Mouse (Mus musculus) testis, adult 2 months (tissue): ENCODE measurements around the gene 1700019D03Rik. TPM values are rescaled to one million over a fixed set of nuclear protein-coding genes. Genes with fewer than 3 reads are reported as not detected.

ENCODE experiments used
- H3K27ac ChIP-seq: fragments of 200-500 bp; 2 replicates; pipeline ENCODE4 v1.5.1; 2012; ENCODE audit warnings: low read depth, low read length; ENCODE audit not compliant: control insufficient read depth, insufficient read depth
- H3K27me3 ChIP-seq: fragments of 200-500 bp; 2 replicates; pipeline ENCODE4 v1.6.1; 2012; ENCODE audit warnings: mild to moderate bottlenecking, low read length, moderate library complexity; ENCODE audit not compliant: control insufficient read depth, insufficient read depth
- H3K36me3 ChIP-seq: fragments of 200-500 bp; 2 replicates; pipeline ENCODE4 v1.6.1; 2012; ENCODE audit warnings: mild to moderate bottlenecking, low read length; ENCODE audit not compliant: control insufficient read depth, insufficient read depth
- H3K4me1 ChIP-seq: fragments of 200-500 bp; 2 replicates; pipeline ENCODE4 v1.6.1; 2012; ENCODE audit warnings: low read length; ENCODE audit not compliant: control insufficient read depth, insufficient read depth
- H3K4me3 ChIP-seq: fragments of 200-500 bp; 2 replicates; pipeline ENCODE4 v1.5.1; 2012; ENCODE audit warnings: low read depth, mild to moderate bottlenecking, low read length, moderate library complexity, mixed read lengths; ENCODE audit not compliant: control insufficient read depth
- CTCF ChIP-seq: fragments of 200-500 bp; IDR thresholded peaks from 2 replicates; pipeline ENCODE4 v1.5.1; 2012; ENCODE audit warnings: low read depth, mild to moderate bottlenecking, inconsistent platforms, low read length, moderate library complexity; ENCODE audit not compliant: control insufficient read depth, insufficient read depth, insufficient replicate concordance
- POLR2A ChIP-seq: fragments of 200-500 bp; IDR thresholded peaks from 2 replicates; pipeline ENCODE4 v1.6.1; 2012; ENCODE audit warnings: low read depth, mild to moderate bottlenecking, inconsistent platforms, low read length, moderate library complexity; ENCODE audit not compliant: control insufficient read depth
- polyA plus RNA-seq: library from polyadenylated mRNA; depleted of rRNA; stranded (reverse); fragments of >200 nt; gene quantifications from 2 replicates; pipeline ENCODE4 v1.2.3, GENCODE M21; 2012; rRNA removed

The 1700019D03Rik gene
- polyA plus RNA-seq: 584 and 646 TPM in 2 replicates

DNA sequence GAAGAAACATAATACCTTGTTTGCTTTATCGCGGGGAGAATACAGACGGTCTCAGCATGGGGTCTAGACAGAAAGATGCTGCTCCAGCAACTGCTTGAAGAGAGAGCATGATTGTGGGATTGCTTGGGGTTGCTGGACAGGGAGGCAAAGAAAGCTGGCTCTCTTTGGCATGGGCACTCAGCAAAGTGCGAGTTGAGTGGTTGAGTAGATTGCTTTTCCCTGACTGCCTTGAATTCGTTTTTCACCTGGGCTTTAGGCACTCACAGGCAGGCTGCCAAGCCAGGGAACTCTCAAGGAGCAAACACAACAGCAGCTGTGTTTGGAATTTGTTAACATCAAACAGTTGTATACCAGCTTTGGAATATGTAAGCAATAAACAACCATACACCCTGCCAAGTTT, at the start of gene 1700019D03Rik:
Gene 1700019D03Rik (minus strand): TSS at position 101 of the 400 bp plus-strand sequence.
- H3K27ac ChIP-seq: no peak within 1 kb of the TSS
- H3K4me3 ChIP-seq: no peak within 1 kb of the TSS
- no peaks in the 10 kb centered on the region for H3K4me1 ChIP-seq
- no peaks in the 10 kb centered on the region for H3K27me3 ChIP-seq
- TF ChIP-seq CTCF: no peak
- no peak for TF ChIP-seq POLR2A
- H3K36me3 ChIP-seq: no peaks in the 10 kb centered on the region

GRCm38 (mm10) chr1:53063921-53064320, 43.9 kb upstream of the 1700019D03Rik start:
- no peak overlapping the region for H3K4me3 ChIP-seq
- no peak overlapping the region for H3K27ac ChIP-seq
- no peaks in the 10 kb centered on the region for H3K27me3 ChIP-seq
- TF ChIP-seq CTCF (no peak), POLR2A (no peak)
- H3K4me1 ChIP-seq: peaks cover 5% of the 10 kb centered on the region
- no peaks in the 10 kb centered on the region for H3K36me3 ChIP-seq

DNA sequence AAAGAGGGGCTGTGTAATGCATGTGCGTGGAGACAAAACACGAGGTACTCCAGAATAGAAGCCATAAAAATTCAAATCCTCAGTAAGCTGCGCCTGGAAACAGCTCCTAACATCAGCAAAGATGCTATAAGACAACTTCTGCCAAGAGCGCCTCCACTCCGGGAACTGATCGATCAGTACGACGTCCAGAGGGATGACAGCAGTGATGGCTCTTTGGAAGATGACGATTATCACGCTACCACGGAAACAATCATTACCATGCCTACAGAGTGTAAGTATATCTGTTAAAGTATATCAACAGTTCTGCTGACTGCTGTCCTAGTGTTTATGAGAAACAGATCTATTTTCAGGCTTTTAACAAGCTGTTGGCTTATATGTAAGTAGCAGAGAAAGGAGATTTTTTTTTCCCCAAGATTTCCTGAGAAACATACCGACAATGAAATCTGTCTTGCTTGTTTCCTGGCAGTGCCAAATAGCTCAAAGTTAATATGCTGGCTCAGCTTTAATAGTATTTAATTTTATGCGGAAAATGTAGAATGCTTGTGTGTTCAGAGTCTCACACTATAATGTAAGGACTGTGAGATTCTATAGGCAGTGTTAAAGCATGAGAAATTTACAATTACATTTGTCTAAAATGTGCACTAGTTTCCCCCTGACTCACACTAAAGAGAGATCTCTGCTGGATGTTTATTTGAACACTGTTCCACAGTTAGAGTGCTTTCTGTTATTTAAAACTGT, 42.1 kb upstream of the 1700019D03Rik start:
- Histone ChIP-seq H3K27ac (no peak overlapping the region), H3K4me3 (no peak overlapping the region), H3K27me3 (no peaks in the 10 kb centered on the region), H3K4me1 (peaks cover 5% of the 10 kb centered on the region), H3K36me3 (no peaks in the 10 kb centered on the region)
- TF ChIP-seq CTCF (no peak), POLR2A (no peak)

- TF ChIP-seq CTCF (no peak), POLR2A (no peak)
- Histone ChIP-seq H3K27ac (no peak within 1 kb of the TSS), H3K36me3 (no peaks in the 10 kb centered on the region), H3K27me3 (no peaks in the 10 kb centered on the region), H3K4me3 (no peak within 1 kb of the TSS), H3K4me1 (peaks cover 5% of the 10 kb centered on the region)
Observed at GRCm38 (mm10) chr1:53061340-53061739, 41.4 kb upstream of the 1700019D03Rik start, which contains the start of gene Mstn. TSS of gene Mstn (plus strand) at chr1:53061640.

DNA sequence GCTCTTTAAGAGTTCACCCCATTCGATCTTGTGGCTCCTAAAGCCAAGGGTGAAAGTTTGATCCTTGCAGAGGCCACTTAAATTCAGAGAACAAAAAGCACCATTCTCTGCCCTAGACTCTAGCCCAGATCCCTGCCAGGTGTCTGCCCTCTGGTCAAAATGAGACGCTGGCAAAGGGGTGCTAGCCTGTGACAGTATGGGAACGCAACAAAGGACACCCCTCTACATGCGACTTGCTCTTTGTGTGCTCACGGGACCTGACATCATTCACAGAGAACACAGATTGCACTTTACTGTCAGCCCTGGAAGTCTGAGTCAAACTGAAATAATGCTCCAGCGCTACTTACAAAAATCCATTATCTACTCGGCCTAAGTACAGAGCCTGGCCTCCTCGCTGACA, 40.5 kb upstream of the 1700019D03Rik start:
- TF ChIP-seq CTCF (no peak), POLR2A (no peak)

DNA sequence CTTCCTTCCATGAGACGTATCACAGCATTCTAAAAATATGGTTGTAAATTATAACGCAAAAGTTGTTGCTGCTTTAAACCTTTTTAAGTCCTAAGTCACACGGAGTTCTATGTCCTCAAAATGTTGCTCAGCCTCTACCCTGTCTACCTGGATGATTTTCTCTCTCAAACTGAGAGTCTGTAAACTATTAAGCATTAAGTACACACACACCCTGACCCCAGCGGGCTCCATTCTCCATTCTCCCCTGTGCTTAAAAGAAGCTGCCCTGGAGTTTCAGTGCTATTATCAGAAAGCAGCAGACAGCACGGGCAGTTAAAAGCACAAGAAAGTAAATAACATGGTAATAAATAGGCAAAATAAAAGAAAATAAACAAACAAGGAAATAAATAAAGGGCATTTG, 39.1 kb upstream of the 1700019D03Rik start:
- TF ChIP-seq POLR2A: no peak
- no peak for TF ChIP-seq CTCF
- Histone ChIP-seq H3K36me3 (no peaks in the 10 kb centered on the region), H3K4me3 (no peak overlapping the region), H3K27ac (no peak overlapping the region), H3K4me1 (peaks cover 5% of the 10 kb centered on the region), H3K27me3 (no peaks in the 10 kb centered on the region)

More for the DNA sequence above, 40.5 kb upstream of the 1700019D03Rik start:
- no peaks in the 10 kb centered on the region for H3K27me3 ChIP-seq
- no peak overlapping the region for H3K4me3 ChIP-seq
- H3K27ac ChIP-seq: no peak overlapping the region
- H3K4me1 ChIP-seq: peaks cover 5% of the 10 kb centered on the region
- H3K36me3 ChIP-seq: no peaks in the 10 kb centered on the region

DNA sequence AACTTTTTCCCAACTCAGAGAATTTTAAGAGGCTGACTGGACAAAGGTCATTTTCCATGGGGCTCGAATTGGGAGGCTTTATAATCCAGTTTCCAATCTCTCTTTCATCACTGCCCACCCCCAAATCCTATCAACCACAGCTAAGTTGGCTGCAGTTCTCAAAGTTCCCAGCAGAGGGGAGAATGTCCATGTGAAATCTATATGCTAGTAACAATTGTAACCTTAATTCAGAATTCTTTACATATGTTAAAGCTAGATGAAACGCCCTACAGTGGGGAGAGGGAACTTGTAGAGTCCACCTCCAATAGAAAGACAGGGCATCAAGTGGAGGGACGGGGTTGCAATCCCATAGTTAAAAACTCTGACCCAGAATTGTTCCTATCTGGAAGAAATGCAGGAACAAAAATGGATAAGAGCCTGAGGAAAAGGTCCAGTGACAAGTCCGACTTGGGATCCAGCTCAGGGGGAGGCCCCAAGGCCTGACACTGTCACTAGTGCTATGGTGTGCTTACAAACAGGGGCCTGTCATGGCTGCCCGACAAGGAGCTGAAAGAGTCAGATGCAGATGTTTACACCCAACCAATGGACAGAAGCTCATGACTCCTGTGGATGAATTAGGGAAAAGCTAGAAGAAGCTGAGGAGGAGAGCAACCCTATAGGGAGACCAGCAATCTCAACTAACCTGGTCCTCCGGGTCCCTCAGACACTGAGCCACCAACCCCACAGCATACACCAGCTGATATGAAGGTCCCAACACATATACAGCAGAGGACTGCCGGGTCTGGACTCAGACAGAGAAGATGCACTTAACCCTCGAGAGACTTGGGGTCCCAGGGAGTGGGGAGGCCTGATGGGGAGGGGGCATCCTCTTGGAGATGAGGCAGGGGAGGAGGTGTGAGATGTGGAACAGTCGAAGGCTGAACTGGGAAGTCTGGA, 33.4 kb upstream of the 1700019D03Rik start:
- TF ChIP-seq POLR2A (no peak), CTCF (no peak)
- H3K27me3 ChIP-seq: no peaks in the 10 kb centered on the region
- no peak overlapping the region for H3K27ac ChIP-seq
- H3K4me1 ChIP-seq: no peaks in the 10 kb centered on the region
- no peak overlapping the region for H3K4me3 ChIP-seq
- no peaks in the 10 kb centered on the region for H3K36me3 ChIP-seq
